Mouse (Mus musculus) embryonic facial prominence, embryonic 10.5 days (tissue): ENCODE results near the gene Cenpi. TPM values are rescaled to one million over a fixed set of nuclear protein-coding genes. Genes with fewer than 3 reads are reported as not detected.
"Not testable (repeated sequence)": the region's sequence is repeated elsewhere in the genome, so short reads cannot be mapped to it uniquely, and the experiment has no call there.

ENCODE experiments used
- DNase-seq: peaks from one replicate; pipeline ENCODE4 v3.0.0-alpha.2; 2017; ENCODE audit warnings: low spot score
- H3K27ac ChIP-seq: fragments of 300-500 bp; sonication (generic); replicated peaks from 2 replicates; pipeline ENCODE4 v1.5.1; 2016; ENCODE audit warnings: mild to moderate bottlenecking
- H3K27me3 ChIP-seq: fragments of 300-500 bp; sonication (generic); replicated peaks from 2 replicates; pipeline ENCODE4 v1.6.1; 2016; ENCODE audit warnings: low read depth, mild to moderate bottlenecking; ENCODE audit not compliant: poor library complexity, severe bottlenecking
- H3K36me3 ChIP-seq: fragments of 300-500 bp; sonication (generic); replicated peaks from 2 replicates; pipeline ENCODE4 v1.6.1; 2016; ENCODE audit warnings: mild to moderate bottlenecking, moderate library complexity
- H3K4me1 ChIP-seq: fragments of 300-500 bp; sonication (generic); 2 replicates; pipeline ENCODE4 v1.6.1; 2016
- H3K4me3 ChIP-seq: fragments of 300-500 bp; sonication (generic); 2 replicates; pipeline ENCODE4 v1.5.1; 2016; ENCODE audit warnings: mild to moderate bottlenecking, moderate library complexity
- H3K9me3 ChIP-seq: fragments of 300-500 bp; sonication (generic); 2 replicates; pipeline ENCODE4 v1.6.1; 2016; ENCODE audit warnings: mild to moderate bottlenecking
- WGBS: fragments of 180-500 bp; shearing (Covaris S2); methylation state at CpG from one replicate; pipeline ENCODE4 v1.1.7; 2016; 5-methylcytosine and 5-hydroxymethylcytosine counted together
- polyA plus RNA-seq: library from polyadenylated mRNA; unstranded; fragments of >200 nt; fragmentation: Nextera tagmentation; extraction: Ambion mirVana; gene quantifications from 2 replicates; pipeline ENCODE4 v1.2.1, GENCODE M21; 2016

The Cenpi gene
- polyA plus RNA-seq, 1 experiment from 2014 or later = 29.7 TPM

- Histone ChIP-seq H3K27me3 (peaks cover 61% of the 10 kb centered on the region), H3K4me1 (no peaks in the 10 kb centered on the region), H3K4me3 (no peak overlapping the region), H3K36me3 (no peaks in the 10 kb centered on the region), H3K9me3 (no peaks in the 10 kb centered on the region), H3K27ac (no peak overlapping the region)
- 85% methylated on average over 1 of the region's 1 CpGs for WGBS
- no peak for DNase-seq
These were observed 4.6 kb upstream of the Cenpi start for GRCm38 (mm10) chrX:134303287-134303686.

- H3K36me3 ChIP-seq = peaks cover 29% of the 10 kb centered on the region
- H3K4me1 ChIP-seq = no peaks in the 10 kb centered on the region
- WGBS = 22% methylated on average over 9 of the region's 9 CpGs
- no peak for DNase-seq
- H3K9me3 ChIP-seq = no peaks in the 10 kb centered on the region
- peaks cover 24% of the 10 kb centered on the region for H3K27me3 ChIP-seq
- H3K4me3 ChIP-seq = peak overlapping the region; percentile 56
- peak overlapping the region; percentile 82 for H3K27ac ChIP-seq
These were observed 371 bp downstream of the Cenpi start for GRCm38 (mm10) chrX:134308275-134308634.

GRCm38 (mm10) chrX:134311193-134311592 lies 3.3 kb downstream of the Cenpi start:
- not testable (repeated sequence) for H3K27ac ChIP-seq, H3K4me3 ChIP-seq, DNase-seq, H3K9me3 ChIP-seq, H3K27me3 ChIP-seq, H3K4me1 ChIP-seq
- WGBS = 81% methylated on average over 7 of the region's 7 CpGs
- H3K36me3 ChIP-seq = peaks cover 42% of the 10 kb centered on the region

GRCm38 (mm10) chrX:134319153-134319932 lies 11.5 kb downstream of the Cenpi start:
- no peaks in the 10 kb centered on the region for H3K9me3 ChIP-seq
- no peaks in the 10 kb centered on the region for H3K27me3 ChIP-seq
- no peak overlapping the region for H3K4me3 ChIP-seq
- WGBS = 80% methylated on average over 2 of the region's 2 CpGs
- peaks cover 47% of the 10 kb centered on the region for H3K36me3 ChIP-seq
- H3K4me1 ChIP-seq = no peaks in the 10 kb centered on the region
- H3K27ac ChIP-seq = no peak overlapping the region
- peak; percentile 20 for DNase-seq

- 0 out of 2 replicates have a peak, but pooled peaks cover 3% of the 10 kb centered on the region for H3K27me3 ChIP-seq
- H3K9me3 ChIP-seq = no peaks in the 10 kb centered on the region
- DNase-seq = peak; percentile 12
- H3K36me3 ChIP-seq = peaks cover 62% of the 10 kb centered on the region
- H3K27ac ChIP-seq = no peak overlapping the region
- H3K4me3 ChIP-seq = no peak overlapping the region
- WGBS = 97% methylated on average over 2 of the region's 2 CpGs
- H3K4me1 ChIP-seq = no peaks in the 10 kb centered on the region
These were observed 25.4 kb downstream of the Cenpi start for GRCm38 (mm10) chrX:134333280-134333679.

- 78% methylated on average over 2 of the region's 2 CpGs for WGBS
- H3K36me3 ChIP-seq = peaks cover 66% of the 10 kb centered on the region
- H3K27ac ChIP-seq = no peak overlapping the region
These were observed 34.9 kb downstream of the Cenpi start for GRCm38 (mm10) chrX:134342735-134343134.

GRCm38 (mm10) chrX:134350205-134350604 lies 42.3 kb downstream of the Cenpi start:
- Histone ChIP-seq H3K9me3 (no peaks in the 10 kb centered on the region), H3K4me3 (no peak overlapping the region), H3K27me3 (0 out of 2 replicates have a peak, but pooled peaks cover 11% of the 10 kb centered on the region), H3K36me3 (peaks cover 43% of the 10 kb centered on the region), H3K27ac (no peak overlapping the region), H3K4me1 (no peaks in the 10 kb centered on the region)
- DNase-seq = no peak
- 91% methylated on average over 6 of the region's 6 CpGs for WGBS

More at GRCm38 (mm10) chrX:134342735-134343134, 34.9 kb downstream of the Cenpi start:
- DNase-seq = no peak
- Histone ChIP-seq H3K9me3 (no peaks in the 10 kb centered on the region), H3K4me1 (no peaks in the 10 kb centered on the region), H3K27me3 (peaks cover 21% of the 10 kb centered on the region), H3K4me3 (no peak overlapping the region)

GRCm38 (mm10) chrX:134353848-134354247 lies 46.0 kb downstream of the Cenpi start:
- Histone ChIP-seq H3K4me1 (no peaks in the 10 kb centered on the region), H3K4me3 (no peak overlapping the region), H3K27ac (no peak overlapping the region), H3K36me3 (peaks cover 19% of the 10 kb centered on the region), H3K27me3 (peaks cover 15% of the 10 kb centered on the region), H3K9me3 (no peaks in the 10 kb centered on the region)
- no peak for DNase-seq

GRCm38 (mm10) chrX:134359336-134359735 lies 51.5 kb downstream of the Cenpi start:
- Histone ChIP-seq H3K27ac (no peak overlapping the region), H3K36me3 (peaks cover 20% of the 10 kb centered on the region), H3K4me3 (no peak overlapping the region), H3K27me3 (peaks cover 10% of the 10 kb centered on the region), H3K9me3 (no peaks in the 10 kb centered on the region), H3K4me1 (no peaks in the 10 kb centered on the region)
- no peak for DNase-seq
- WGBS = 83% methylated on average over 4 of the region's 4 CpGs

- Histone ChIP-seq H3K36me3 (peaks cover 20% of the 10 kb centered on the region), H3K27ac (no peak overlapping the region), H3K9me3 (no peaks in the 10 kb centered on the region), H3K27me3 (peaks cover 11% of the 10 kb centered on the region), H3K4me1 (no peaks in the 10 kb centered on the region), H3K4me3 (no peak overlapping the region)
- no peak for DNase-seq
- 91% methylated on average over 4 of the region's 4 CpGs for WGBS
These were observed 54.3 kb downstream of the Cenpi start for GRCm38 (mm10) chrX:134362156-134362555.

- no peak for DNase-seq
- H3K4me3 ChIP-seq = no peak overlapping the region
- no peaks in the 10 kb centered on the region for H3K4me1 ChIP-seq
- peaks cover 25% of the 10 kb centered on the region for H3K36me3 ChIP-seq
- no peaks in the 10 kb centered on the region for H3K9me3 ChIP-seq
- H3K27ac ChIP-seq = no peak overlapping the region
- peaks cover 9% of the 10 kb centered on the region for H3K27me3 ChIP-seq
- 71% methylated on average over 1 of the region's 1 CpGs for WGBS
These were observed 57.5 kb downstream of the Cenpi start for GRCm38 (mm10) chrX:134365421-134365820.

GRCm38 (mm10) chrX:134366547-134366946 lies 58.7 kb downstream of the Cenpi start:
- DNase-seq = no peak
- Histone ChIP-seq H3K4me1 (no peaks in the 10 kb centered on the region), H3K4me3 (no peak overlapping the region), H3K36me3 (peaks cover 25% of the 10 kb centered on the region), H3K27ac (no peak overlapping the region), H3K9me3 (no peaks in the 10 kb centered on the region), H3K27me3 (peaks cover 9% of the 10 kb centered on the region)
- WGBS = 86% methylated on average over 3 of the region's 3 CpGs

GRCm38 (mm10) chrX:134371279-134371678 lies 63.4 kb downstream of the Cenpi start:
- H3K4me3 ChIP-seq = no peak overlapping the region
- H3K4me1 ChIP-seq = no peaks in the 10 kb centered on the region
- H3K27ac ChIP-seq = no peak overlapping the region
- peaks cover 17% of the 10 kb centered on the region for H3K27me3 ChIP-seq
- H3K9me3 ChIP-seq = no peaks in the 10 kb centered on the region
- H3K36me3 ChIP-seq = peaks cover 5% of the 10 kb centered on the region; the same call in 1 of the 2 replicates
- no peak for DNase-seq
- WGBS = 9% methylated on average over 2 of the region's 2 CpGs
